Mouse (Mus musculus): ENCODE measurements around the gene Svbp.

GRCm38 (mm10) chr4:119246688-119247225 is 51.7 kb downstream of the Svbp start:
- no peak for TF ChIP-seq FLI1 (IDR thresholded peaks at IDR 0.05; ENCODE audit: low read length)
- TF ChIP-seq GATA1 (IDR thresholded peaks at IDR 0.05; ENCODE audit: borderline replicate concordance, low read length): no peak
